Mouse (Mus musculus) hindbrain, embryonic 15.5 days (tissue): ENCODE measurements at regions not wholly inside any gene's neighbourhood (a gene's known extent, or its start where the extent isn't known, plus 50 kb on each side); places are given as distances from the start of the nearest gene placed in this dataset.
A peak's percentile ranks its signal among the peaks of the same experiment; 100 is the strongest.

Experiments used
- ATAC-seq: fragments of 200-750 bp; cut with Nextera tagmentation; 2 replicates; pipeline ENCODE4 v1.8.0; 2017; ENCODE audit warnings: low read depth, moderate number of reproducible peaks, moderate TSS enrichment; ENCODE audit not compliant: low FRiP score
- H3K27ac ChIP-seq: fragments of 300-500 bp; sonication (generic); replicated peaks from 2 replicates; pipeline ENCODE4 v1.5.1; 2015; ENCODE audit warnings: mild to moderate bottlenecking, inconsistent platforms
- H3K27me3 ChIP-seq: fragments of 300-500 bp; sonication (generic); 2 replicates; pipeline ENCODE4 v1.6.1; 2015; ENCODE audit warnings: control low read depth, inconsistent platforms
- H3K36me3 ChIP-seq: fragments of 300-500 bp; sonication (generic); 2 replicates; pipeline ENCODE4 v1.6.1; 2015; ENCODE audit warnings: control low read depth, inconsistent platforms
- H3K4me1 ChIP-seq: fragments of 300-500 bp; sonication (generic); replicated peaks from 2 replicates; pipeline ENCODE4 v1.6.1; 2015; ENCODE audit warnings: control low read depth, inconsistent platforms
- H3K4me2 ChIP-seq: fragments of 300-500 bp; sonication (generic); 2 replicates; pipeline ENCODE4 v1.6.1; 2015; ENCODE audit warnings: moderate library complexity, mild to moderate bottlenecking, inconsistent platforms
- H3K4me3 ChIP-seq: fragments of 300-500 bp; sonication (generic); 2 replicates; pipeline ENCODE4 v1.5.1; 2015; ENCODE audit warnings: mild to moderate bottlenecking, inconsistent platforms
- H3K9ac ChIP-seq: fragments of 300-500 bp; sonication (generic); 2 replicates; pipeline ENCODE4 v1.6.1; 2015; ENCODE audit warnings: inconsistent platforms
- H3K9me3 ChIP-seq: fragments of 300-500 bp; sonication (generic); 2 replicates; pipeline ENCODE4 v1.6.1; 2016; ENCODE audit warnings: control low read depth, inconsistent platforms
- WGBS: fragments of 180-500 bp; shearing (Covaris S2); methylation state at CpG from one replicate; pipeline ENCODE4 v1.1.7; 2015; 5-methylcytosine and 5-hydroxymethylcytosine counted together

DNA sequence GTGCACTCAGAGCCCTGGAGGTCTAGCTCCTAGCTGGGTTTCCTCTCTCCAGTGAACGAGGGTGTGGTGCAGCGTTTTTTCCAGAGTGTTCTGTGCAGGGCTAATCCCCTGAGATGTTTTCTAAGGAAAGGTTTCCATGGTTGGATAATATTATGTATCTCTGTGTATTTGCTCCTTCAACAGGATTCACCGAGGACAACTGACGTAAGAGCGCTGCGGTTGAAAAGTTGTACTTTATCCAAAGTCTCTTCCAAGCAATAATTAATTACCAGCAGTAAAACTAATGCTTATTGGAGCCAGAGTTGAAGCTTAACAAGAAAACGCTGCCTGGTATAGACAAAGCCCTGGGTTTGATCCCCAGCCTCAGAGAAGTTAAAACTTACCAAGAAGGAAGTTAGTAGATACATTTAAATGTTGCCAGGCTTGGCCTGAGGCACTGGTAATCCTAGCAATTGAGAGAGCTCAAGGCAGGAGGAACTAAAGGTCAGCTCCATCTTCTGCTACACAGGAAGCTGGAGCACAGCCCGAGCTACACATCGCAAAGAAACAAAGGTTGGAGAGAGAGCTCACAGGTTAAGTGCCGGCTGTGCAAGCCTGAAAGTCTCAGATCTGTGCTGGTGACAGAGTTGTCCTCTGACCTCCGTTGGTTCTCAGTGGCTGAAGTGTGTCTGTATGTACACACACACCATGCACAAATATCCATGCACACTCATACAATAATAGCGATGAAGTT is 51.2 kb upstream of the Rap1b start:
- no peak overlapping the region for H3K9ac ChIP-seq
- H3K27me3 ChIP-seq, result 0 out of 2 replicates have a peak, but pooled peaks cover 2% of the 10 kb centered on the region
- H3K4me2 ChIP-seq, result no peak overlapping the region
- no peaks in the 10 kb centered on the region for H3K36me3 ChIP-seq
- H3K27ac ChIP-seq, result no peak overlapping the region
- no peaks in the 10 kb centered on the region for H3K4me1 ChIP-seq
- WGBS, result 81% methylated on average over 12 of the region's 12 CpGs
- no peak overlapping the region for H3K4me3 ChIP-seq
- H3K9me3 ChIP-seq, result no peaks in the 10 kb centered on the region
- no peak for ATAC-seq

DNA sequence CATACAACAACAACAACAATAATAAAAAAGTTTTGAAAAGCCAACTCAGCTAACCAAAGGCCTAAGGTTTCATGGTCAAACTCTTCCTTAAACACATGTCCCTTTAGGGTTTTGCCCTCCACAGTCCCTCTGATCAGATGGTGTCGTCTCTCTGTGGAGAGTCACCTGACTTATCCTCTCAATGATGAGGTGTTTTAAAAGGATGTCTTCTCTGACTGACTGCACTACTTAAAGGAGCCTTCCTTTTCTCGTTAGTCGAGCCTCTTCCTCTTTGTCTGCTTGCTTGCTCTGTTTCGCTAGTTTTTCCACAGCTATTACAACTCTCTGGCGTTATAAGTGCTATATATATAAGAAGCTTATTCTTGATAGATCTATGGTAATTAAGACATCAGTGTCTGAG is 51.9 kb upstream of the Rap1b start:
- Histone ChIP-seq H3K27ac (no peak overlapping the region), H3K4me3 (no peak overlapping the region), H3K4me1 (no peaks in the 10 kb centered on the region), H3K4me2 (no peak overlapping the region), H3K27me3 (no peaks in the 10 kb centered on the region), H3K9me3 (no peaks in the 10 kb centered on the region), H3K9ac (no peak overlapping the region), H3K36me3 (no peaks in the 10 kb centered on the region)
- ATAC-seq, result no peak
- 83% methylated on average over 5 of the region's 5 CpGs for WGBS

DNA sequence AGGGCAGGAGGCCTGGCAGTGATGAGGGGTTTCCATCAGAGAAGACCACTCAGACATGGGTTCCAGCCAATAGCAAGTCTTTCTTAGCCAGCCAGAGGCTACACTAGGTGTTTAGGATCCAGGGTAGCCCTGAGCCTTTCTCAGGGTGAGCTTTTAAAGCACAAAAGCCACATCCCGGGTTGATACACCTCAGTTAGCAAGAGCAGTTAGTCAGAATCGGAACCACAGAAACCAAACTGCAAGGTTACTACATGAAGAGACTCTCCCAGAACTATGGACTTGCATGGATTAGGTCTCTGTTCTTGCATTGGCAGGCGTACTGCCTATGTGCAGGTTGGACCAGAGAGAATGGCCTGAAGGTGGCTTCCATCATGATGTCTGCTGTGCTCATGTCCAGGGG is 52.6 kb upstream of the Rap1b start:
- Histone ChIP-seq H3K4me2 (no peak overlapping the region), H3K27ac (no peak overlapping the region), H3K4me3 (no peak overlapping the region), H3K27me3 (no peaks in the 10 kb centered on the region), H3K9ac (no peak overlapping the region), H3K9me3 (no peaks in the 10 kb centered on the region), H3K4me1 (no peaks in the 10 kb centered on the region), H3K36me3 (no peaks in the 10 kb centered on the region)
- ATAC-seq, result no peak
- WGBS, result 90% methylated on average over 3 of the region's 3 CpGs

DNA sequence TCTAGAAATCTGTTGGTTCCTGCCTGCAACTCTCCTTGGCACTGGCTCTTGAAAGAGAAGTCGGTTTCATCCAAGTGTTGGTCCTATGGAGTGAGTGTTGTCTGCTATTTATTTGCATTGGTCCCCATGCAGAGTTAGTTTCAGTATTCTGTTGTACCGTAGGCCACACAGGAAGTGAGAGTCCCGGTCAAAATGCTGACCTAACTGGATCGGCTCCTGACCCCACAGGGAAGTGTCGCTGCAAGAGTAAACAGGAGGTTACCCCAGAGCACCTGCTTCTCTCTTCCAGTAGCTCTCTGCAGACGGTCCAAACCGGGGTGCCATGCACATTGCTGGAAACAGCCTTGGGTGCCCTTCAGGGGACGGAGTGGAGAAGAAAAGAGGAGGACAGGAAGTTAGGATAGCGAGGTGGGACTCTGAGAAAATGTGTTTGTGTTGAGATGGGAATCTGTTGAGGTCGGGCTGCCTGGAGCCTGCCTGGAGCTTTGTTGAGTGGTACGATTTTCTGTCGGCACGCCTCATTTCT is 53.6 kb upstream of the Rap1b start:
- H3K9ac ChIP-seq, result no peak overlapping the region
- WGBS, result 75% methylated on average over 13 of the region's 13 CpGs
- H3K9me3 ChIP-seq, result no peaks in the 10 kb centered on the region
- no peaks in the 10 kb centered on the region for H3K4me1 ChIP-seq
- no peak for ATAC-seq
- H3K27me3 ChIP-seq, result no peaks in the 10 kb centered on the region
- H3K36me3 ChIP-seq, result no peaks in the 10 kb centered on the region
- H3K27ac ChIP-seq, result no peak overlapping the region
- H3K4me3 ChIP-seq, result no peak overlapping the region
- no peak overlapping the region for H3K4me2 ChIP-seq

DNA sequence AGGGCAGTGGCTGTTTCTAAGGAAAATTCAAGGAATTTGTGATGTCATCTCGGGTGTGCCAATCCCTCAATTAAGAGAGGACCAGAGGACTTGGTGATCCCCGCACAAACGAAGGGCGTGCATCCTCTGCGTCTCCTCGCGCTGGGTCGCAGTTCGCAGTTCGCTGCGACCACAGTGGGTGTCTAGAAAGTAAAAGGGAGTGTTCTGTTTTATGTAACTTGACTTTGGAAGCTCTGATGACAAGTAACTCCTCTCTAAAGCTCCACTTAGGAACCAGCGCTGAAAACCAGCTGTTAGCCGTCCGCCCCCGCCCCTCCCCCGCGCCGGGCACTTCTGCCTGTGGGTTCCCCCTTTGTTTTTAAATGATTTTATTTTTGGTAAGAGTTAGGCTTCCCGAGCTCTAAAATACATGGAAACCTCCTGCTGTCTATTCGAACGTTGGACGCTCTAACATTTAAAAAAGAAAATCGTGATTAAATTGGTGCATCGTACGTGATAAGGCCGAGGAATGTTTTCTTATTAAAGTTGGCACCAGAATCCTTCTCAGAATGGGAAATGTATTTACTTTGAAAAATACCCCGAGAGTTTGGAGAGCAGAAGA is 59.9 kb upstream of the Rap1b start:
- Histone ChIP-seq H3K4me2 (peak overlapping the region; percentile 77), H3K4me1 (peaks cover 13% of the 10 kb centered on the region), H3K36me3 (no peaks in the 10 kb centered on the region), H3K9me3 (no peaks in the 10 kb centered on the region), H3K27me3 (no peaks in the 10 kb centered on the region), H3K4me3 (peak overlapping the region; percentile 41), H3K27ac (peak overlapping the region; percentile 53), H3K9ac (peak overlapping the region; percentile 49)
- ATAC-seq, result no peak
- WGBS, result 14% methylated on average over 27 of the region's 27 CpGs

DNA sequence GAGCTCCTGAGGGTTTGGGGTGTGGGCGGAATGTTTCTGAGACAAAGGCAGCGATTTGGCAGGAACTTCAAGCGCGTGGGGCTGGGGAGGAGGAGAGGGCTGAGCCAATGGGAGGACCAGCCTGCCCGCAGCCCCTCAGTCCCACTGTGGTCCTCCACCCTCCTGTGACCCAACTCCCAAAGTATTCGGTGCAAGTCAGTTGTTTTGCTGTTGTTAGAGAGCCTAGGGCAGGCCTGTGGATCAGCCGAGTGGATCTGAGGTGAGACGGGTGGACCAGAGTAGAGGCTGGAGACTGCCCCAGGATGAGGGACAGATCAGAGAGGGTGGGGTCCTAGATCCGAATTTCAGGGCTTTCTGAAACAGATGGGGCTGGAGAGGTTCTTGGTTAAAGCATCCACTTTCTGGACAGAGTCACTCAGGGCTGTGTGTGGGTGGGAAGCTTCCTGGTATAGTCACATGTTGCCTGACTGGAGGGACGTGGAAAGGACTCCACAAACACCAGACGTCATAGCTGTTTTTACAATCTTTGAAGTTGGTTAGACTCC is 60.5 kb upstream of the Rap1b start:
- no peaks in the 10 kb centered on the region for H3K27me3 ChIP-seq
- H3K36me3 ChIP-seq, result no peaks in the 10 kb centered on the region
- H3K4me2 ChIP-seq, result peak overlapping the region; percentile 77
- WGBS, result 33% methylated on average over 11 of the region's 11 CpGs
- H3K4me1 ChIP-seq, result peaks cover 13% of the 10 kb centered on the region
- peak; percentile 77 for ATAC-seq
- no peaks in the 10 kb centered on the region for H3K9me3 ChIP-seq
- H3K27ac ChIP-seq, result peak overlapping the region; percentile 53
- H3K9ac ChIP-seq, result peak overlapping the region; percentile 49; the same call in 1 of the 2 replicates
- H3K4me3 ChIP-seq, result peak overlapping the region; percentile 41

DNA sequence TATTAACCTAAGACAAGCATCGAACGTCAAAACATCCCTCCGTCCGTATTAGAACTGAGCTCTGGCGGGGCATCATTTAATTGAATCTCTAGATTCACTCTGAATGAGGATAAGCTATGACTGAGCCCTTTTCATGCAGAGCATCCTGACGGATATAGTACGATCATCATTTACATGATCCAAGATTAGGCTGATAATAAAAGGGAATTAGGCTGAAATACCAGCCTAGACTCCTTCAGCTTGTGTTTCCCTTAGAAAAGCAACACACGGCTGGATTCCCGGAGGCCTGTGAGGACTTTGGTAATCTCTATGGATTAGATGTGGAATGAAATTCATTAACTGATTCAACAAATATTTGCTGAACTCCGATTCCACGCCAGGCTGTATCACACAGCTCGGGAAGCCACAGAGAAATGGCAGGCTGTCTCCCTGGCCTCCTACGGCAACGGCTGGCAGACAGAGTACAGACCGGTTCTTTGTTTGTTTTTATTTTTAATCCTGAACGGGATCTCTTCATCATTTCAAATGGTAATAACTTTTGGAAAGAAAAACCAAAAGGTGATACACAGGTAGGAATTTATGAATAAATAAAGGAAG is 62.3 kb upstream of the Rap1b start:
- Histone ChIP-seq H3K9me3 (no peaks in the 10 kb centered on the region), H3K36me3 (no peaks in the 10 kb centered on the region), H3K9ac (no peak overlapping the region), H3K27me3 (no peaks in the 10 kb centered on the region), H3K4me1 (peaks cover 13% of the 10 kb centered on the region), H3K27ac (no peak overlapping the region), H3K4me2 (no peak overlapping the region), H3K4me3 (no peak overlapping the region)
- 53% methylated on average over 16 of the region's 16 CpGs for WGBS
- no peak for ATAC-seq

DNA sequence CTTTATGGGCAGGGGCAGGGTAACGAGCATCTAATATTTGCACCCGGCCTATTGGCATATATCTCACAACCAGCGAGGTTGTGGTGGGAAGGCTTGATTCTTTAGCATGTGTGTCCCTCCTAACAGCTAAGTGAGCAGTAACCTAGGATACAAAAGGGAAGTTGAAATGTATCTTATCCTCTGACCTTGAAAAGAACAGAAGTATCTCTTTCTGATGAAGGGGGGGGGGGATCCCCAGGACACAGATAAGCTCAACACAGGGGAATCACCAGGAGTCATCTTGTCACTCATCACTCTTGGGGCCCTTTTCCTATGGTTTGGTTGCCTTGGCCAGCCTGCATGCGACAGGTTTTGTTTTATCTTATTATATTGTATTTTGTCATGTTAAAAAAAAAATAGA is 63.3 kb upstream of the Rap1b start:
- ATAC-seq, result no peak
- Histone ChIP-seq H3K9me3 (no peaks in the 10 kb centered on the region), H3K27ac (no peak overlapping the region), H3K36me3 (no peaks in the 10 kb centered on the region), H3K4me1 (peaks cover 13% of the 10 kb centered on the region), H3K4me2 (no peak overlapping the region), H3K27me3 (no peaks in the 10 kb centered on the region), H3K9ac (no peak overlapping the region), H3K4me3 (no peak overlapping the region)
- 87% methylated on average over 4 of the region's 4 CpGs for WGBS

DNA sequence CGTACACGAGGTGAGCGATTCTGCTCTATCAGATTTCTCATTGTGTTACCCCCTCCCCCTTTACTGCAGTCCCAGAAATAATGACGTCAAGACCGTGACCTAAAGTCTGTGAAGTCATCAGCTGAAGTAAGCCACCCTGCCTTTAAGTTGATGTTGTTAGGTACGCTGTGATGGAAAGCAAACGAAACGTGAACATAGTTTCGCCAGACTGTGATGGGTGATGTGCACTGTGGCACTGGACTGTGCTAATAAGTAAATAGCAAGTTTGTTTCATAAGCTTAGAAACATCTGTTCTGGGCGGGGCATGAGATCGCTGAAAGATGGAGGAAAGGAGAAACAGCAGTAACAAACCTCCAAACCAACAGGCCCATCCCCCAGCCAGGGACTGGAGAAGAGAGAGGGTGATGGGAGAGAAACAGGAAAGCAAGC is 64.0 kb upstream of the Rap1b start:
- Histone ChIP-seq H3K27ac (no peak overlapping the region), H3K9me3 (no peaks in the 10 kb centered on the region), H3K9ac (no peak overlapping the region), H3K4me2 (no peak overlapping the region), H3K36me3 (no peaks in the 10 kb centered on the region), H3K4me3 (no peak overlapping the region), H3K4me1 (peaks cover 13% of the 10 kb centered on the region), H3K27me3 (no peaks in the 10 kb centered on the region)
- no peak for ATAC-seq
- WGBS, result 72% methylated on average over 11 of the region's 11 CpGs

DNA sequence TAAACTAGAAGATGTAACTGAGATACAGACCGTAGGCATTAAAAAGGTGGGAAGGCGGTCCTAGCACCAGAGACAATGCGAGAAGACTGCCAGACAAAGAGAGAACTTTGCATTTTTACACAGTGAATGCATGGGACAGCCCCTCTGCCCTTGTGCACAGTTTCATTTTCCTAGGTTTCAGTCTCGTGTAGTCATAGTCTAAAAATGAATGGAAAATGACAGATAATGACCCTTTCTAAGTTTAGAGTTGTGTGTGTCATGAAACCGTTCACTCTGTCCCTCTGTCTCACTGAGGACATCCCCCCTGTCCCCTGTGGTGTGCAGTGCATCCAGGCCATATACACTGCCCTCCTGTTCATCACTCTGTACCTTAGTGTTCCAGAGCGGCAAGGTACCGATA is 64.6 kb upstream of the Rap1b start:
- no peaks in the 10 kb centered on the region for H3K27me3 ChIP-seq
- no peaks in the 10 kb centered on the region for H3K9me3 ChIP-seq
- no peaks in the 10 kb centered on the region for H3K36me3 ChIP-seq
- H3K9ac ChIP-seq, result no peak overlapping the region
- ATAC-seq, result no peak
- H3K4me1 ChIP-seq, result peaks cover 12% of the 10 kb centered on the region
- WGBS, result 83% methylated on average over 7 of the region's 7 CpGs
- no peak overlapping the region for H3K4me3 ChIP-seq
- no peak overlapping the region for H3K4me2 ChIP-seq
- no peak overlapping the region for H3K27ac ChIP-seq

DNA sequence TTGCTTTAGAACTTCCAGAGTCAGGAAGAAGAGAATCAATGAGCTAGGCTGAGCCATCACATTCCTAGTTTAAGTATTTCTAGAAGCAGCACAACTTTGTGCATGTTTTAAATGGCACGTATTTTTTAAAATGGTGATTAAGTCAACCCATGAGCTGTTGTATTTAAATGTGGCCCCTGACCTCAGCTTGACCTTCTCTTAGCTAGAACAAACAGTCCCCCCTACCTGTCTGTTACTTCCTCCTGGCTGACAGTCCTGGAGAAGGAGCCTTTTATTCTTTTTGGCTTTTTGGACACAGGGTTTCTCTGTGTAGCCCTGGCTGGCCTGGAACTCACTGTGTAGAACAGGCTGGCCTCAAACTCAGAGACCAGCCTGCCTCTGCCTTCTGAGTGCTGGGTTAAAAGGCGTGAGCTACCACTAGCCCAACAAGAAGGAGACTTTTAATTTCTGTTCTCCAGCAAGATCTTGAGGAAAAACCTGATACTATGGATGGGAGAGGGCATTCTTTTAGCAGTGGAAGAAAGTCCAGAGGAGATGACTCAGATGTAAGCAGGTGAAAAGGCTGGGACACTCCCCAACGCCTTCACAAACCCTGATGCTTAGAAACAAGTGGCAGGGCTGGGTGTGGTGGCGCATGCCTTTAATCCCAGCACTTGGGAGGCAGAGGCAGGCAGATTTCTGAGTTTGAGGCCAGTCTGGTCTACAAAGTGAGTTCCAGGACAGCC is 69.3 kb upstream of the Rap1b start:
- WGBS, result 90% methylated on average over 4 of the region's 4 CpGs
- Histone ChIP-seq H3K4me1 (no peaks in the 10 kb centered on the region), H3K4me2 (no peak overlapping the region), H3K36me3 (no peaks in the 10 kb centered on the region), H3K4me3 (no peak overlapping the region), H3K9ac (no peak overlapping the region), H3K9me3 (no peaks in the 10 kb centered on the region), H3K27me3 (no peaks in the 10 kb centered on the region), H3K27ac (no peak overlapping the region)
- no peak for ATAC-seq

DNA sequence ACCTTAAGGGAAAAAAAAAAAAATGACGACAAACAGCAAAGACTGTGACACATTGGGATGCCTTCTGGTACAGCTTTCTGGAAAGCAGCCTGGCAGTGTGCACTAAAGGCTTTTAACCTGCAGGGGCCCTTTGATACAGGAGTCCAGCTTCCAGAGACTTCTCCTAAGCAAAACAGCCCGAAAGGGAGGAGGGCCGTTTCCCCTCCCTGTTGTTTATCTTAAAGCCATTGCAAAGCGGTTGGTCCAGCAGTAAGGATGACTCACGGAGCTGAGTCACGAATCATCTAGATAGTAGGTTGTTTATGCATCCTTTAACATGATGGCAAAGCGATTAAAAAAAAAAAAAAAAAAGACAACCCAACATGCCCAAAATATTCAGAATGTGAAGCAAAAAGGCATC is 70.4 kb upstream of the Rap1b start:
- no peaks in the 10 kb centered on the region for H3K36me3 ChIP-seq
- 74% methylated on average over 7 of the region's 7 CpGs for WGBS
- no peak overlapping the region for H3K27ac ChIP-seq
- H3K9ac ChIP-seq, result no peak overlapping the region
- H3K4me3 ChIP-seq, result no peak overlapping the region
- H3K4me1 ChIP-seq, result no peaks in the 10 kb centered on the region
- H3K9me3 ChIP-seq, result no peaks in the 10 kb centered on the region
- H3K27me3 ChIP-seq, result no peaks in the 10 kb centered on the region
- no peak overlapping the region for H3K4me2 ChIP-seq
- no peak for ATAC-seq
